Mouse (Mus musculus) hindbrain, postnatal 0 days (tissue): ENCODE results near the gene Tm7sf2. TPM values are rescaled to one million over a fixed set of nuclear protein-coding genes. Genes with fewer than 3 reads are reported as not detected.

ENCODE experiments used
- ATAC-seq: fragments of 200-750 bp; cut with Nextera tagmentation; 2 replicates; pipeline ENCODE4 v1.8.0; 2017; ENCODE audit warnings: mild to moderate bottlenecking, moderate TSS enrichment, moderate library complexity
- DNase-seq: peaks from one replicate; pipeline ENCODE4 v3.0.0-alpha.2; 2015; ENCODE audit warnings: low spot score
- H3K27ac ChIP-seq: fragments of 300-500 bp; sonication (generic); 2 replicates; pipeline ENCODE4 v1.5.1; 2014; ENCODE audit warnings: mild to moderate bottlenecking
- H3K27me3 ChIP-seq: fragments of 300-500 bp; sonication (generic); 2 replicates; pipeline ENCODE4 v1.6.1; 2014; ENCODE audit warnings: low read length, mixed read lengths; ENCODE audit not compliant: insufficient read depth
- H3K36me3 ChIP-seq: fragments of 300-500 bp; sonication (generic); 2 replicates; pipeline ENCODE4 v1.6.1; 2014; ENCODE audit warnings: low read length, mixed read lengths; ENCODE audit not compliant: insufficient read depth
- H3K4me1 ChIP-seq: fragments of 300-500 bp; sonication (generic); 2 replicates; pipeline ENCODE4 v1.6.1; 2014; ENCODE audit warnings: antibody characterized with exemption, low read length, mixed read lengths; ENCODE audit not compliant: insufficient read depth
- H3K4me2 ChIP-seq: fragments of 300-500 bp; sonication (generic); 2 replicates; pipeline ENCODE4 v1.6.1; 2014; ENCODE audit warnings: low read depth, mild to moderate bottlenecking, low read length, moderate library complexity, mixed read lengths
- H3K4me3 ChIP-seq: fragments of 300-500 bp; sonication (generic); 2 replicates; pipeline ENCODE4 v1.5.1; 2014; ENCODE audit warnings: low read length
- H3K9ac ChIP-seq: fragments of 300-500 bp; sonication (generic); replicated peaks from 2 replicates; pipeline ENCODE4 v1.6.1; 2014; ENCODE audit warnings: mild to moderate bottlenecking, low read length, moderate library complexity, mixed read lengths
- H3K9me3 ChIP-seq: fragments of 300-500 bp; sonication (generic); 2 replicates; pipeline ENCODE4 v1.6.1; 2016; ENCODE audit warnings: low read length, mixed read lengths
- CTCF ChIP-seq: IDR thresholded peaks from 2 replicates; pipeline ENCODE4 v1.5.1; 2016; ENCODE audit warnings: antibody characterized with exemption, control low read depth, low read depth
- WGBS: fragments of 180-500 bp; shearing (Covaris S2); extraction: QIAGEN DNeasy Blood & Tissue Kit; methylation state at CpG from one replicate; pipeline ENCODE4 v1.1.7; 2014; 5-methylcytosine and 5-hydroxymethylcytosine counted together
- polyA plus RNA-seq: library from polyadenylated mRNA; unstranded; fragments of >200 nt; fragmentation: Nextera tagmentation; extraction: Ambion mirVana; gene quantifications from 2 replicates; pipeline ENCODE4 v1.2.1, GENCODE M21; 2015
- total RNA-seq: library from RNA; depleted of rRNA; stranded (reverse); fragments of >200 nt; gene quantifications from 2 replicates; pipeline ENCODE4 v1.2.3, GENCODE M21; 2014

The Tm7sf2 gene
- total and polyA plus RNA-seq, 2 experiments from 2014 or later, result 57.7 to 123 TPM

DNA sequence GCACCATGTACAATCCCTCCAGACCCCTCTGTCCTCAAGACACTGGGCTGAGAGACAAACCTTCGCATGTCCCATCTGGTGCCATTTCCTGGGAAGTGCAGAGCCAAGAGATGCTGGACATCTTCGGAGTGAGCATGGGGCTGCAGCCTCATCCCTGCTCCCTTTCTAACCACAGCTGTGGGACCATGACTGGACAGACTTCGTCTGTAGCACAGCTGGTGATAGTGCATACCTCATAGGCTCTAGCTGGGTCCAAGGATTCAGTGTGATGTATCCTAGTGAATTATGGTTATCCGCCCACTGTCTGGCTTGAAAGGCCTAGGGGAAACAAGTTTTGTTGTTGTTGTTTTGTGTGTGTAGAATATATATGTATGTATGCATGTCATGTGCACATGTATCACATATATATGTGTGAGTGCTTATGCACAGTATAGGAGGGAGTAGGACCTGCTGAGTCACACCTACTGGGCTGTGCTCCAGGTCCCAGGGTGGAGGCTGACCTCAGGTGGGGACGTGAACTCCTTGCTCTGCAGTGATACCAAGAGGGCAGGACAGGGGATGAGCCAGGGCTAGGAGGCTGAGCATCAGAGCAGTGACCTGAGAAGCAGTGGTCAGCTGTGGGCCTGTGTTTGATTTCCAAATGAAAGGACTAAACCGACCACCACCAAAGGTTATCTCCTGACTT is 34.1 kb upstream of the Tm7sf2 start:
- Histone ChIP-seq H3K4me2 (no peak overlapping the region), H3K36me3 (no peaks in the 10 kb centered on the region), H3K4me3 (no peak overlapping the region), H3K4me1 (no peaks in the 10 kb centered on the region), H3K9me3 (no peaks in the 10 kb centered on the region), H3K9ac (no peak overlapping the region), H3K27ac (no peak overlapping the region), H3K27me3 (no peaks in the 10 kb centered on the region)
- TF ChIP-seq CTCF, result no peak
- 75% methylated on average over 6 of the region's 6 CpGs for WGBS
- no peak for ATAC-seq
- no peak for DNase-seq

DNA sequence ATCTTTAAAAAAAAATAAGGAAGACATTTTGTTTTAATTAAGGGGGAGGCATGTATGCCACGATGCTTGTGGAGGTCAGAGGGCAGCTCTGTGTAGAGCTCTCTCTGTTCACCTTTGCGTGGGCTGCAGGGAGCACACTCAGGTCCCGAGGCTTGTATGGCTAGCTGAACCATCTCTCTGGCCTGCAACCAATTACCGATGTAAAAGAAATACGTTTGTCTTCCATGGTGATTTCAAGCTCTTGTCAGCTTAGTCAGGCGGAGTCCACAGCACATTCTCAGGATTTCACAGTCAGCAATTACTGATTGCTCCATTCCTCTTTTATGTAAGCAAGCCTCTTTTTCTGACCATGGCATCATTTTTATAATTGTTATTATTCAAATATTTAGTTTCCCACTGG is 33.0 kb upstream of the Tm7sf2 start:
- no peak for TF ChIP-seq CTCF
- ATAC-seq, result no peak
- H3K4me1 ChIP-seq, result no peaks in the 10 kb centered on the region
- no peak overlapping the region for H3K27ac ChIP-seq
- H3K9ac ChIP-seq, result no peak overlapping the region
- H3K9me3 ChIP-seq, result no peaks in the 10 kb centered on the region
- no peaks in the 10 kb centered on the region for H3K36me3 ChIP-seq
- H3K27me3 ChIP-seq, result no peaks in the 10 kb centered on the region
- H3K4me2 ChIP-seq, result no peak overlapping the region
- H3K4me3 ChIP-seq, result no peak overlapping the region
- WGBS, result 66% methylated on average over 6 of the region's 6 CpGs
- no peak for DNase-seq

DNA sequence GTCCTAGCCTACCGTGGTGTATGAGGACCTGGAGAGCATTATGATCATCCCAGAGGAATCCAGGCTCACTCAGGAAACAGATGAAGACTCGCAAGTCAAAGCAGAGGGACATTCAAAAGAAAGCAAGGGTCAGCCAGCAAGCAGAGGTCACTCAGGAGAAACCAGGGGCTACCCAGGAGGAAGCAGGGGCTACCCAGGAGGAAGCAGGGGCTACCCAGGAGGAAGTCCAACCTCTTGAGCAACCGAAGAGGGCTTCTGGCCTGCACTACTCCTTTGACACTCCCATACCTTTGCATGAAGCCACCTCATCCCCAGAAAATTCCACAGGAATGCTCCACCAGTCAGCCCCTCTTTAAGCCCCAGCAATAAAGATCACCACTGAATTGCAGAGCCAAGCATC is 29.7 kb upstream of the Tm7sf2 start:
- TF ChIP-seq CTCF, result no peak
- Histone ChIP-seq H3K4me2 (no peak overlapping the region), H3K27me3 (no peaks in the 10 kb centered on the region), H3K4me1 (no peaks in the 10 kb centered on the region), H3K36me3 (no peaks in the 10 kb centered on the region), H3K4me3 (no peak overlapping the region), H3K27ac (no peak overlapping the region), H3K9ac (no peak overlapping the region), H3K9me3 (no peaks in the 10 kb centered on the region)
- WGBS, result 93% methylated on average over 3 of the region's 3 CpGs
- DNase-seq (no peak), ATAC-seq (no peak)

DNA sequence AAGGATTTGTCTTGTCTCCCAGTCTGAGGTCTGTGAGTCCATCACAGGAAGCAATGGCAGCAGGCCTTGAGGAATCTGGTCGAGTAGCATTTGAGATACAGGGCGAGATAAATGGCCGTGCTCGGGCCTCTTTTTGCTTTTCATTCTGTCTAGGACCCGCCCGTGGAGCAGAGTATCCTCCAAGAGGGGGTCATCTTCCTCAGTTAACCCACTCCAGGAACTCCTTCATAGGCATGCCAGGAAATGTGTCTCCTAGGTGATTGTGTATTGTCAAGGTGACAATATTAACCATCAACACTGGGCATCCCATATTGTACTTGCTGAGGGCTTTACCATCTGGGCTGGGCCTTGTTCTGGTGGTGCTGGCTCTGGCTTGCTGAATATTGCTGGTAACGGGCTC is 25.9 kb upstream of the Tm7sf2 start, which contains the start of gene AC131692.1:
TSS of gene AC131692.1 (plus strand) at position 301 of the 400 bp plus-strand sequence.
- no peak within 1 kb of the TSS for H3K4me3 ChIP-seq
- no peak within 1 kb of the TSS for H3K9ac ChIP-seq
- 90% methylated on average over 7 of the region's 7 CpGs for WGBS
- ATAC-seq (no peak), DNase-seq (no peak)
- H3K4me2 ChIP-seq, result no peak within 1 kb of the TSS
- TF ChIP-seq CTCF, result no peak
- no peaks in the 10 kb centered on the region for H3K36me3 ChIP-seq
- H3K4me1 ChIP-seq, result no peaks in the 10 kb centered on the region
- no peaks in the 10 kb centered on the region for H3K9me3 ChIP-seq
- no peaks in the 10 kb centered on the region for H3K27me3 ChIP-seq
- no peak within 1 kb of the TSS for H3K27ac ChIP-seq

DNA sequence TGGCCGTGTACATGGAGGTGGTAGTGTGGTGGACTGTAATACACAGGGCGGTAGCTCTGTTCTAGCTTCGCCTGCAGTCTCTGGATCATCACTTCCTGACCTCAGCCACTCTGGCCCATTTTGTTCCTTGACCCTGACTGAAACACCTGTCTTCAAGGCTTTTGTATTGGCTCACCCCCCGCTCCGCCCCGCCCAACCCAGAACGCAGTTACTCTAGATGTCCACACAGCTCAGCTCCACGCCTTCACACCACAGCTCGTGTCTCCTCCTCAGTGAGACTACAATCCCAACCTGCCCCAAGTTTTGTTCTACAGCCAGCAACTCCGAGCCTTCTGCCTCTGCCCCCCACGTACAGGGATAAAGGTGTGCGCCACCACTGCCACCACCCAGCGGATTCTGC is 20.7 kb upstream of the Tm7sf2 start:
- no peak for ATAC-seq
- no peak for TF ChIP-seq CTCF
- Histone ChIP-seq H3K9me3 (no peaks in the 10 kb centered on the region), H3K9ac (no peak overlapping the region), H3K27me3 (no peaks in the 10 kb centered on the region), H3K4me3 (no peak overlapping the region), H3K4me2 (no peak overlapping the region), H3K27ac (no peak overlapping the region), H3K4me1 (peaks cover 3% of the 10 kb centered on the region), H3K36me3 (no peaks in the 10 kb centered on the region)
- no peak for DNase-seq
- 94% methylated on average over 13 of the region's 13 CpGs for WGBS

DNA sequence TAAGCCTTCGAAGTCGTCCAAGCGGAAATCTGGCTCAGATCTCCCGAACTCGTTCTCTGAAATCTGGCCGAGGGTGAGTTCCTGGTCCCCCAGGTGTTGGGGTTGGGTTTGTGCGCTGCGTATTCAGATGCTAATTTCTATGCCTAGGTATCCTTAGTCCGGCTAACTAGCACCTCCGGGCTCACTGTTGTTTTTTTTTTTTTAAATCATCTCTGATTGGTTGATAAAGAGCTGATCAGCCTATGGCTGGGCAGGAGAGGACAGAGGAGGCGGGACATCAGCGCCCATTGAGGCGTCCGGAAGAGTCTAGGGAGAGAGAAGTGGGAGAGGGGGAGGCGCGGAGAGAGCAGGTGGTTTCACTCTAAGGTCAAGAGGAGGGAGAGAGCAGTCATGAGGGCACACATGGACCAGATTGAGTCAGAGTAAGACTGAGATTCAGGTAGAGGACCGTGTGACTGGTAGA is 17.3 kb upstream of the Tm7sf2 start:
- Histone ChIP-seq H3K9me3 (no peaks in the 10 kb centered on the region), H3K27ac (no peak overlapping the region), H3K4me3 (peak overlapping the region; percentile 54), H3K4me2 (peak overlapping the region; percentile 94), H3K9ac (no peak overlapping the region; the same call in 1 of the 2 replicates), H3K4me1 (peaks cover 8% of the 10 kb centered on the region), H3K36me3 (peaks cover 22% of the 10 kb centered on the region), H3K27me3 (no peaks in the 10 kb centered on the region)
- no peak for TF ChIP-seq CTCF
- DNase-seq (peak; percentile 54), ATAC-seq (peak; percentile 61; the same call in 1 of the 2 replicates)
- WGBS, result under 1% methylated on average over 17 of the region's 17 CpGs
